Mouse (Mus musculus) CD4-positive helper T cell, adult 2 months (primary cell): Measurements from ENCODE around the gene Trim41.
A peak's percentile ranks its signal among the peaks of the same experiment; 100 is the strongest.
"Not testable (repeated sequence)": the region's sequence is repeated elsewhere in the genome, so short reads cannot be mapped to it uniquely, and the experiment has no call there.

Experiments used
- DNase-seq: peaks from one replicate; pipeline ENCODE4 v3.0.0-alpha.2; 2012; ENCODE audit warnings: low read depth, missing footprints, low spot score

The Trim41 gene

GRCm38 (mm10) chr11:48838181-48838797, 21.1 kb upstream of the Trim41 start:
- DNase-seq, result peak; percentile 55

- DNase-seq, result peak; percentile 71
Observed at GRCm38 (mm10) chr11:48837310-48838180, 20.4 kb upstream of the Trim41 start.

- DNase-seq, result no peak
Observed at GRCm38 (mm10) chr11:48836990-48837309, 19.8 kb upstream of the Trim41 start.

GRCm38 (mm10) chr11:48835923-48836322, 18.8 kb upstream of the Trim41 start:
- no peak for DNase-seq

GRCm38 (mm10) chr11:48833731-48834639, 16.8 kb upstream of the Trim41 start:
- DNase-seq, result peak; percentile 92

GRCm38 (mm10) chr11:48833078-48833730, 16.1 kb upstream of the Trim41 start:
- DNase-seq, result no peak

- no peak for DNase-seq
Observed at GRCm38 (mm10) chr11:48831273-48831672, 14.1 kb upstream of the Trim41 start.

- no peak for DNase-seq
Observed at GRCm38 (mm10) chr11:48830279-48830678, 13.1 kb upstream of the Trim41 start.

GRCm38 (mm10) chr11:48827926-48828325, 10.8 kb upstream of the Trim41 start:
- no peak for DNase-seq

- peak; percentile 35 for DNase-seq
Observed at GRCm38 (mm10) chr11:48826752-48827096, 9.6 kb upstream of the Trim41 start.

- DNase-seq, result not testable (repeated sequence)
Observed at GRCm38 (mm10) chr11:48825979-48826751, 9.0 kb upstream of the Trim41 start, which contains the start of the genes Trim7 and Gm12184. Gene Trim7 (plus strand): TSS chr11:48826140. Gene Gm12184 (minus strand): TSS chr11:48826655.

- DNase-seq, result no peak
Observed at GRCm38 (mm10) chr11:48824311-48824830, 7.2 kb upstream of the Trim41 start.

GRCm38 (mm10) chr11:48823536-48823972, 6.4 kb upstream of the Trim41 start:
- peak; percentile 89 for DNase-seq

- no peak for DNase-seq
Observed at GRCm38 (mm10) chr11:48822768-48823512, 5.8 kb upstream of the Trim41 start.

- DNase-seq, result not testable (repeated sequence)
Observed at GRCm38 (mm10) chr11:48821299-48821698, 4.1 kb upstream of the Trim41 start.

- no peak for DNase-seq
Observed at GRCm38 (mm10) chr11:48820308-48820674, 3.1 kb upstream of the Trim41 start.

- no peak for DNase-seq
Observed at GRCm38 (mm10) chr11:48819614-48820307, 2.6 kb upstream of the Trim41 start.

- DNase-seq, result peak; percentile 94
Observed at GRCm38 (mm10) chr11:48818346-48818745, 1.2 kb upstream of the Trim41 start.

GRCm38 (mm10) chr11:48817794-48818193, 641 bp upstream of the Trim41 start:
- no peak for DNase-seq
